Mouse (Mus musculus): Measurements from ENCODE around the gene Inpp5e. TPM values are rescaled to one million over a fixed set of nuclear protein-coding genes. Genes with fewer than 3 reads are reported as not detected.
A peak's percentile ranks its signal among the peaks of the same experiment; 100 is the strongest.

Inpp5e gene
- polyA plus RNA-seq, 1 experiment, result 17.1 TPM

DNA sequence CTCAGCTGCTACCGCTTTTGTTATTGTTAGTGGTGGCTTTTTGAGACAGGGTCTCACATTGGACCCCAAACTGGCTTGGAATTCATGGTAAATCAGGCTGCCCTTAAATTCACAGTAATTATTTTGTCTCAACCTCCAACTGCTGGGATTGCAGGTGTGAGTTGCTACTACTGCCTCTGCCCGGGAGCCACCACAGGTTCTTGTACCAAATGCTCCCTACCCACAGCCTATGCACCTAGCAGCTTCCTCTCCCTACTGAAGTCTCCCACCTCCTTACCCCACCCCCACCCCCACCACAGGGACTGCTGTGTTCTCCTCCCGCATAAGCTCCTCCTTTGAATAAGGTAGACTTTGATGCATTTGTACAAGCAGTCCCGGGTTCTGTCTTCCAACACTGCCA, 52.8 kb downstream of the Inpp5e start:
- Histone ChIP-seq H3K4me1 (ENCODE audit: control insufficient read depth, insufficient read depth, low read length) (no peaks in the 10 kb centered on the region), H3K4me3 (ENCODE audit: insufficient read depth, low read length) (no peak overlapping the region), H3K27ac (ENCODE audit: insufficient read depth, low read length) (no peak overlapping the region)
- TF ChIP-seq POLR2A (IDR thresholded peaks at IDR 0.05; ENCODE audit: low read depth, low read length), result no peak
- no peak for TF ChIP-seq CTCF (IDR thresholded peaks at IDR 0.05; ENCODE audit: borderline replicate concordance, insufficient read depth, low read length)

DNA sequence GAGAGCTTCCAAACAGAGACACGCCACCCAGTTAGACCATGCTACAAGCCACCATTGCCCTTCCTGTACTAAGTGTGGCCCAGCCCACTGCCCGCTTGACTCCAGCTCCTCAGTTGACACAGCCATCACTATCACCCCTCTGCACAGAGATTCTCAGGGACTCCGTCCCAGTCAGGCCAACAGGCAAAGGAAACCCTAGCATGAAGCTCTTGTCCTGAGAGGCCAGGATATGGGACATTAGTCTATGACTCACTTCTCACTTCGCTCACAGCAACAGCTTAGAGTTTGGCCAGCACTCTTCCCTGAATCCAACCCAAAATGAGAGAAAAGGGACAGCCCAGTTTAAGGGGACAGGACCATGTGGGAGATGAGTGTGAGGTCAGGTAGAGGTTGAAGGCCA, 54.6 kb downstream of the Inpp5e start:
- TF ChIP-seq POLR2A (IDR thresholded peaks at IDR 0.05; ENCODE audit: low read depth, low read length) (no peak), CTCF (IDR thresholded peaks at IDR 0.05; ENCODE audit: borderline replicate concordance, insufficient read depth, low read length) (no peak)
- H3K4me1 ChIP-seq (ENCODE audit: control insufficient read depth, insufficient read depth, low read length), result no peaks in the 10 kb centered on the region
- H3K27ac ChIP-seq (ENCODE audit: insufficient read depth, low read length), result no peak overlapping the region
- H3K4me3 ChIP-seq (ENCODE audit: insufficient read depth, low read length), result no peak overlapping the region

DNA sequence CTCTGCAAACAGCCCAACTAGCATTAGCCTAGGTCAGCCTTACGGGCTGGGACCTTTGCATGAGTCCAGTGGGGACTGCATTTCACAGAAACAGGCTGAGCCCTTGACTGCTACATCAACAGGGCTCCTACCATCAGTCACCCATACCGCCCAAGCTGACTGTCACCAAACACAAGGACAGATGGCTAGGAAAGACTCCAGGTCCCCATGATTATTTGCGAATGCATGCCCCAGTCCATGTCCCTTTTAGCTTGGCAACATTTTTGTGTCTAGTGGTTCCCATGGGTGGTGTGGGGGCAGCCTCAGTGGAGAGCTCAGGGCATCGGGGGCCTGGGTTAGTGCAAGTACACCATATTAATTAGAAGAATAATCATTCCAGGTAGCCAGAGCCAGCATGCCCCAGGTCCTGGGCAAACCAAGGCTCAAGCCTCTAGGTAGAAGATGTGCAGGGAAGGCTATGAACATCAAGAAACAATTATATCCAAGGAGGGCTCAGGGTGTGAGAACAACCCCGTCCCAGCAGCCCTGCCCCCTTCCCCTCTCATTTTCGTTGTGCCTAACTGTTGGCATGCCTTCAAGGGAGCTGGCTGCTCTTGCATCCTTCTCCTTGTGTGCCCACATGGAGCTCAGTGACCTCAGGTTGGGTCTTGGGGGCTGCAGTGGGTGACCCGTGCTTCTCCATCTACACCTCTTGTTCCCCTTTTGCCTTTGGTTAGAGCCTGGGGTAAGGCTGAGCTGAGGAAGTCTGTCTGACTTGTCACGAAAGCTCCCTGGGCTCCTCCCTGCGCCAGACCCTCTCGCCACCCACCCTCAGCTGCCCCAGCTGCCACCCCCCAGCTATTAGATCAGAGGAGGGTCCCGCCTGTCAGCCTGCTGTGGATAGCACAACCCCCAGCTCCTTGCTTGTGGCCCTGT, 55.7 kb downstream of the Inpp5e start:
- TF ChIP-seq CTCF (IDR thresholded peaks at IDR 0.05; ENCODE audit: borderline replicate concordance, insufficient read depth, low read length), result no peak
- no peak for TF ChIP-seq POLR2A (IDR thresholded peaks at IDR 0.05; ENCODE audit: low read depth, low read length)
- H3K4me1 ChIP-seq (ENCODE audit: control insufficient read depth, insufficient read depth, low read length), result no peaks in the 10 kb centered on the region
- H3K4me3 ChIP-seq (ENCODE audit: insufficient read depth, low read length), result no peak overlapping the region
- no peak overlapping the region for H3K27ac ChIP-seq (ENCODE audit: insufficient read depth, low read length)

- H3K27ac ChIP-seq (ENCODE audit: insufficient read depth, low read length), result no peak overlapping the region
Measured at GRCm38 (mm10) chr2:26352291-26352910, 56.6 kb downstream of the Inpp5e start.

GRCm38 (mm10) chr2:26351358-26352290, 57.4 kb downstream of the Inpp5e start, which contains the start of gene Dnlz:
Gene Dnlz, minus strand, starts transcription at chr2:26352110.
- Histone ChIP-seq H3K4me1 (ENCODE audit: control insufficient read depth, insufficient read depth, low read length) (no peaks in the 10 kb centered on the region), H3K27ac (ENCODE audit: insufficient read depth, low read length) (peak within 1 kb of the TSS; percentile 55), H3K4me3 (ENCODE audit: insufficient read depth, low read length) (peak within 1 kb of the TSS; percentile 67)
- TF ChIP-seq POLR2A (IDR thresholded peaks at IDR 0.05; ENCODE audit: low read depth, low read length) (peak; percentile 62), CTCF (IDR thresholded peaks at IDR 0.05; ENCODE audit: borderline replicate concordance, insufficient read depth, low read length) (peak; percentile 66; the same call in 1 of the 2 replicates)

More at GRCm38 (mm10) chr2:26352291-26352910, 56.6 kb downstream of the Inpp5e start:
- no peak for TF ChIP-seq POLR2A (IDR thresholded peaks at IDR 0.05; ENCODE audit: low read depth, low read length)
- no peak for TF ChIP-seq CTCF (IDR thresholded peaks at IDR 0.05; ENCODE audit: borderline replicate concordance, insufficient read depth, low read length)
- peak overlapping the region; percentile 62 for H3K4me3 ChIP-seq (ENCODE audit: insufficient read depth, low read length)
- no peaks in the 10 kb centered on the region for H3K4me1 ChIP-seq (ENCODE audit: control insufficient read depth, insufficient read depth, low read length)

DNA sequence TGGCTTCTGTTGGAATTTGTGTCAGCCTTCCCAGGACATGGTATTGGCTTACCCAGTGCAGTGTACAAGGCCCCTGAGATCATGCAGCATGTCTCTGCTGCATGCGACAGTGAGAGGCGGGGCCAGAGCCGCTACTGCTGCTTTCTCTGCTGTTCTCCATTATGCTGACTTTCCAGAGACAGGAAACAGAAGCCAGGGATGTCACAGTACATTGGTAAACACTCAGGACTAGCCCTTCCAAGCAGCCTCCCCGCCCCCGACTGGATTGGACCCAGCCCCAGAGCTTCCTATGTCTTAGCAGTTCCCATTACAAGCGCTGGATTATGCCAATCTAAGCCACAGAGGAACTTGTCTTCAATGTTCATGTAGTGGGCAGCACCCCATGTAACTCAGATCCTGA, 60.8 kb downstream of the Inpp5e start:
- Histone ChIP-seq H3K4me1 (ENCODE audit: control insufficient read depth, insufficient read depth, low read length) (no peaks in the 10 kb centered on the region), H3K4me3 (ENCODE audit: insufficient read depth, low read length) (no peak overlapping the region), H3K27ac (ENCODE audit: insufficient read depth, low read length) (no peak overlapping the region)
- no peak for TF ChIP-seq CTCF (IDR thresholded peaks at IDR 0.05; ENCODE audit: borderline replicate concordance, insufficient read depth, low read length)
- TF ChIP-seq POLR2A (IDR thresholded peaks at IDR 0.05; ENCODE audit: low read depth, low read length), result no peak

Other genes starting within 250 kb of the Inpp5e start
- gene Lhx3, start 200.9 kb downstream of the Inpp5e start, polyA plus RNA-seq (2011; ENCODE audit: insufficient read length, low read depth, missing spikeins), result not detected in 2 replicates
- gene Qsox2, start 171.7 kb downstream of the Inpp5e start, polyA plus RNA-seq (2011; ENCODE audit: insufficient read length, low read depth, missing spikeins), result 19.5 and 19.9 TPM in 2 replicates
- gene Ccdc187, start 114.6 kb downstream of the Inpp5e start, polyA plus RNA-seq (2011; ENCODE audit: insufficient read length, low read depth, missing spikeins), result not detected in 2 replicates
- 22.1 and 26.8 TPM in 2 replicates for gene Gpsm1, start 93.7 kb downstream of the Inpp5e start, polyA plus RNA-seq (2011; ENCODE audit: insufficient read length, low read depth, missing spikeins)
- gene Dnlz, start 57.1 kb downstream of the Inpp5e start, polyA plus RNA-seq (2011; ENCODE audit: insufficient read length, low read depth, missing spikeins), result 18.2 and 21.2 TPM in 2 replicates
- gene Card9, start 48.3 kb downstream of the Inpp5e start, polyA plus RNA-seq (2011; ENCODE audit: insufficient read length, low read depth, missing spikeins), result not detected in 2 replicates
- 17.2 and 27.4 TPM in 2 replicates for gene Snapc4, start 28.6 kb downstream of the Inpp5e start, polyA plus RNA-seq (2011; ENCODE audit: insufficient read length, low read depth, missing spikeins)
- gene Entr1, start 19.9 kb downstream of the Inpp5e start, polyA plus RNA-seq (2011; ENCODE audit: insufficient read length, low read depth, missing spikeins), result 75.7 and 76.1 TPM in 2 replicates
- 100 and 101 TPM in 2 replicates for gene Pmpca, start 19.9 kb downstream of the Inpp5e start, polyA plus RNA-seq (2011; ENCODE audit: insufficient read length, low read depth, missing spikeins)
- 59.4 and 70.1 TPM in 2 replicates for gene Sec16a, start 36.0 kb upstream of the Inpp5e start, polyA plus RNA-seq (2011; ENCODE audit: insufficient read length, low read depth, missing spikeins)
- gene Notch1, start 107.5 kb upstream of the Inpp5e start, polyA plus RNA-seq (2011; ENCODE audit: insufficient read length, low read depth, missing spikeins), result 19.2 and 24.3 TPM in 2 replicates
- gene Egfl7, start 170.8 kb upstream of the Inpp5e start, polyA plus RNA-seq (2011; ENCODE audit: insufficient read length, low read depth, missing spikeins), result 11.0 and 13.7 TPM in 2 replicates
- not detected in 2 replicates for gene Gm20532, start 177.4 kb upstream of the Inpp5e start, polyA plus RNA-seq (2011; ENCODE audit: insufficient read length, low read depth, missing spikeins)
- 21.4 and 22.4 TPM in 2 replicates for gene Agpat2, start 195.2 kb upstream of the Inpp5e start, polyA plus RNA-seq (2011; ENCODE audit: insufficient read length, low read depth, missing spikeins)
- gene Fam69b, start 219.3 kb upstream of the Inpp5e start, polyA plus RNA-seq (2011; ENCODE audit: insufficient read length, low read depth, missing spikeins), result 12.0 and 16.3 TPM in 2 replicates

Data from embryonic fibroblast, embryonic 13.5 days (primary cell).